In genomic region chr1:52388118-52388517, GRCm38 (mm10) we compare ENCODE assay signal across 13 mouse cellular contexts.
DNase-seq lines count a peak whose midpoint lies in the region; ATAC-seq and TF ChIP-seq lines count a peak whose summit lies in the region.
"Had no signal": no experiment of that assay in that cellular context is flagged by ENCODE, and none has a peak within 500 bp of the region (broad histone marks: within the 10 kb centered on the region; RNA-seq: fewer than 3 reads in every experiment).

No protein-coding gene starts in this region.

- no peak for TF ChIP-seq CTCF in forebrain, postnatal 0 days (IDR thresholded peaks at IDR 0.05; ENCODE audit: low read depth)

- H3K36me3 ChIP-seq in forebrain, postnatal 0 days (ENCODE audit: insufficient read depth) = no peaks in the 10 kb centered on the region
- H3K36me3 ChIP-seq in forebrain, embryonic 11.5 days (ENCODE audit: control insufficient read depth, insufficient read depth, low read length) = no peaks in the 10 kb centered on the region
- H3K36me3 ChIP-seq: embryonic facial prominence, embryonic 13.5 days; heart, embryonic 13.5 days had no signal

- H3K9ac ChIP-seq in forebrain, postnatal 0 days = no peak overlapping the region
- no peak overlapping the region for H3K9ac ChIP-seq in forebrain, embryonic 11.5 days (ENCODE audit: low read length)
- H3K9ac ChIP-seq: embryonic facial prominence, embryonic 13.5 days; heart, embryonic 13.5 days had no signal

- intact Hi-C loops in left cerebral cortex, postnatal 36 days (cut with DNase I) = no loop called here

- H3K4me2 ChIP-seq in forebrain, postnatal 0 days (ENCODE audit: low read depth) = no peak overlapping the region
- H3K4me2 ChIP-seq in forebrain, embryonic 11.5 days (ENCODE audit: low read depth, low read length, severe bottlenecking) = no peak overlapping the region
- H3K4me2 ChIP-seq: embryonic facial prominence, embryonic 13.5 days; heart, embryonic 13.5 days had no signal

- 0 out of 2 replicates have a peak, but pooled peaks cover 3% of the 10 kb centered on the region for H3K4me1 ChIP-seq in forebrain, postnatal 0 days (ENCODE audit: insufficient read depth)
- H3K4me1 ChIP-seq in forebrain, embryonic 11.5 days (replicated peaks; ENCODE audit: control insufficient read depth, insufficient read depth, low read length) = no peaks in the 10 kb centered on the region

- no peaks in the 10 kb centered on the region for H3K9me3 ChIP-seq in forebrain, postnatal 0 days (ENCODE audit: low read length)
- H3K9me3 ChIP-seq in forebrain, embryonic 11.5 days (ENCODE audit: control insufficient read depth, low read length) = no peaks in the 10 kb centered on the region
- H3K9me3 ChIP-seq: embryonic facial prominence, embryonic 13.5 days had no signal

- peak; percentile 66 for ATAC-seq in forebrain, postnatal 0 days
- no peak for ATAC-seq in forebrain, embryonic 11.5 days (replicated peaks; ENCODE audit: low FRiP score)
- ATAC-seq: lung, postnatal 0 days had no signal

- H3K27me3 ChIP-seq in forebrain, postnatal 0 days (ENCODE audit: insufficient read depth, low read length) = no peaks in the 10 kb centered on the region
- no peaks in the 10 kb centered on the region for H3K27me3 ChIP-seq in forebrain, embryonic 11.5 days (ENCODE audit: control insufficient read depth, insufficient read depth, low read length)
- H3K27me3 ChIP-seq: embryonic facial prominence, embryonic 13.5 days; heart, embryonic 13.5 days had no signal

- peak; percentile 28 for DNase-seq in forebrain, postnatal 0 days
- no peak for DNase-seq in forebrain, embryonic 11.5 days (ENCODE audit: low spot score)
- DNase-seq in right cerebral cortex, adult 18-20 months = peak; percentile 71
- DNase-seq in right cerebral cortex, postnatal 4 days = no peak
- peak; percentile 49 to 61 for DNase-seq in left cerebral cortex, postnatal 36 days (ENCODE audit: low spot score in 2 of 2)
- DNase-seq in thymus, postnatal 4 days = peak; percentile 31
- DNase-seq in embryo, embryonic 9.5 days (ENCODE audit: extremely low spot score) = no peak
- no peak for DNase-seq in neural tube, embryonic 10.5 days (ENCODE audit: extremely low spot score, low spot score)
- DNase-seq: kidney, adult 8-10 months; spleen, adult 18-20 months had no signal

- 40% methylated on average over 6 of the region's 6 CpGs for WGBS in forebrain, postnatal 0 days
- 80% methylated on average over 6 of the region's 6 CpGs for WGBS in forebrain, embryonic 11.5 days

- no peak overlapping the region for H3K4me3 ChIP-seq in forebrain, postnatal 0 days (ENCODE audit: low read depth, low read length)
- H3K4me3 ChIP-seq in forebrain, embryonic 11.5 days (ENCODE audit: low read depth, low read length) = no peak overlapping the region
- H3K4me3 ChIP-seq: embryonic facial prominence, embryonic 13.5 days; heart, embryonic 13.5 days had no signal

- no peak overlapping the region for H3K27ac ChIP-seq in forebrain, postnatal 0 days (ENCODE audit: low read depth, low read length)
- H3K27ac ChIP-seq in forebrain, embryonic 11.5 days (ENCODE audit: low read depth, low read length) = no peak overlapping the region
- H3K27ac ChIP-seq: embryonic facial prominence, embryonic 13.5 days; heart, embryonic 13.5 days had no signal

Comparison
In these comparisons a context has a peak if more than half of its experiments do, and no peak if none do; other contexts are left out.
1. DNase-seq: peak in forebrain, postnatal 0 days (single experiment), right cerebral cortex, adult 18-20 months (single experiment), left cerebral cortex, postnatal 36 days (2 of 2) and thymus, postnatal 4 days (single experiment); none in forebrain, embryonic 11.5 days (single experiment), right cerebral cortex, postnatal 4 days (single experiment), embryo, embryonic 9.5 days (single experiment) and neural tube, embryonic 10.5 days (single experiment).